Mouse (Mus musculus) forebrain, embryonic 12.5 days (tissue): ENCODE measurements around the gene Rslcan18. TPM values are rescaled to one million over a fixed set of nuclear protein-coding genes. Genes with fewer than 3 reads are reported as not detected.

Experiments
- ATAC-seq: fragments of 200-750 bp; cut with Nextera tagmentation; 2 replicates; pipeline ENCODE4 v1.8.0; 2017; ENCODE audit warnings: moderate TSS enrichment; ENCODE audit not compliant: low FRiP score
- H3K27ac ChIP-seq: fragments of 300-500 bp; sonication (generic); 2 replicates; pipeline ENCODE4 v1.5.1; 2016; ENCODE audit warnings: mild to moderate bottlenecking
- H3K27me3 ChIP-seq: fragments of 300-500 bp; sonication (generic); 2 replicates; pipeline ENCODE4 v1.6.1; 2016; ENCODE audit warnings: mild to moderate bottlenecking
- H3K36me3 ChIP-seq: fragments of 300-500 bp; sonication (generic); replicated peaks from 2 replicates; pipeline ENCODE4 v1.6.1; 2016; ENCODE audit warnings: mild to moderate bottlenecking
- H3K4me1 ChIP-seq: fragments of 300-500 bp; sonication (generic); 2 replicates; pipeline ENCODE4 v1.6.1; 2016
- H3K4me2 ChIP-seq: fragments of 300-500 bp; sonication (generic); 2 replicates; pipeline ENCODE4 v1.6.1; 2016; ENCODE audit warnings: mild to moderate bottlenecking, moderate library complexity
- H3K4me3 ChIP-seq: fragments of 300-500 bp; sonication (generic); replicated peaks from 2 replicates; pipeline ENCODE4 v1.5.1; 2016; ENCODE audit warnings: mild to moderate bottlenecking
- H3K9ac ChIP-seq: fragments of 300-500 bp; sonication (generic); 2 replicates; pipeline ENCODE4 v1.6.1; 2016; ENCODE audit warnings: mild to moderate bottlenecking
- H3K9me3 ChIP-seq: fragments of 300-500 bp; sonication (generic); 2 replicates; pipeline ENCODE4 v1.6.1; 2016
- WGBS: fragments of 180-500 bp; shearing (Covaris S2); methylation state at CpG from one replicate; pipeline ENCODE4 v1.1.7; 2016; 5-methylcytosine and 5-hydroxymethylcytosine counted together
- polyA plus RNA-seq: library from polyadenylated mRNA; unstranded; fragments of >200 nt; fragmentation: Nextera tagmentation; extraction: Ambion mirVana; gene quantifications from 2 replicates; pipeline ENCODE4 v1.2.1, GENCODE M21; 2016

Gene Rslcan18
- polyA plus RNA-seq, 1 experiment from 2014 or later: 0.19 TPM

DNA sequence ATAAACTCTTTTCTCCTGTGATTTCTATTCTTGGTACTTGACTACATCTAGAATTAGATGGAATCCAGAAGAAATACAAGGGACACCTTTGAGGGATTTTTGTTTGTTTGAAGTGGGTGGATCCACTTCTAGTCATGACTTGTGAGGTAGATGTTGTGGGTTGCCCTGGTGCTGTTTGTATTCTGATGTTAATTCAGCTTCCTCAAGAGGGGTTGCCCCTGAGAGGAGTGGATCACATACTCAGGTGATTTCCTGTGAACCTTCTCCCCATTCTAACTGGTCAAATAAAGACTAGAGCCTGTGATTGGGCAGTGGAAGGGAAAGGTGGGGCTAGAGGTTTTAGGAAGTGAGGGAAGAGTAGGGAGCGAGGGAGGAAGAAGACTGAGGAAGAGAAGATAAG is 34.1 kb downstream of the Rslcan18 start:
- Histone ChIP-seq H3K4me1 (peaks cover 3% of the 10 kb centered on the region), H3K9me3 (peaks cover 12% of the 10 kb centered on the region; the same call in 1 of the 2 replicates), H3K9ac (no peak overlapping the region), H3K27ac (no peak overlapping the region), H3K36me3 (peaks cover 21% of the 10 kb centered on the region), H3K4me3 (peak overlapping the region; percentile 67; the same call in 1 of the 2 replicates), H3K4me2 (peak overlapping the region; percentile 56), H3K27me3 (no peaks in the 10 kb centered on the region)
- WGBS: 82% methylated on average over 1 of the region's 1 CpGs
- no peak for ATAC-seq

DNA sequence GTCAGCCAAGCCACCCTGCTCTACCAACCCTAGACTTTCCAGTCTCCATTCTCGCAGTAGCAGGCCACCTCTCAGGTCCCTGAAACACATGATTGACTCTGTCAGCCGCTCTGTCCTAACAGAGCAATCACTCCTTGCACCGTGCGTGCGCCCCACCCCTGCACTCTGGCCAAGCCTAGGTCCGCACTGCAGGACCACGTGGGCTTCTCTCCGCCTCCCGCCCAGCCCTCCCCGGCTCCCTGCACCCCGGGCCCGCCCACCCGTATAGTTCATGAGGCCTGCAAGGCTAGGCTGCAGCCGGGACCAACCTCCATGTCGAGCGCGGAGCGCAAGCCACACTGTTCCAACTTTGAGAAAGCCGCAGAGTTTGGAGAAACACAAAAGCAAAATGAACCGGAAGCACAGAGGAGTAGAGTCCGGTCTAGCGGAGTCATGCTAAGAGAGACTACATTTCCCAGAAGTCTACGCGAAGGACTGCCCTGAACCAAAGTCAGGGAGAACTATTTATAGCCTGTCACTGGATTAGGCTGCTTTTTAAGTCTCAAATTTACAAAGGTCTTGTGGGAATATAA is 34.8 kb downstream of the Rslcan18 start:
- Histone ChIP-seq H3K4me1 (peaks cover 3% of the 10 kb centered on the region), H3K4me3 (peak overlapping the region; percentile 67), H3K9me3 (peaks cover 17% of the 10 kb centered on the region; the same call in 1 of the 2 replicates), H3K36me3 (peaks cover 23% of the 10 kb centered on the region), H3K9ac (peak overlapping the region; percentile 69), H3K27me3 (no peaks in the 10 kb centered on the region), H3K4me2 (peak overlapping the region; percentile 56), H3K27ac (peak overlapping the region; percentile 85)
- peak; percentile 98 for ATAC-seq
- WGBS: under 1% methylated on average over 24 of the region's 24 CpGs

DNA sequence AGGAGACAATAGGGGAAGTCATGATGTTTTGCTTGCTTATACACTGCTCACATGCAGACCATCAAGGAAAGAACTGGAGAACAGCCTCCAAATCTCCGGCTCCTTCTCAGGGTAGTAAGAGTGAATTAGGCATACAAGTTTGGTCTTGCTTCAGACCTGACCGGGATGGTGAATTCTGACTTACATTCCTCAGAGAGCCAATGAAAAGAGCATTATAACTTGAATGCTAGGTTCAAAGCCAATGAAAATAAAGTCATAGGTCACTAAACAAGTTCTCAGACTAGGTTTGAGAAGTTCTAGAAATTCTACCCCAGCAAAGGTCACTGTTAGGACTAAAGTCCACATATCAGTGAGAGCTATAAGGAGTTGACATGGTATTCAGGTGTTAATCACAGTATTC is 38.8 kb downstream of the Rslcan18 start:
- Histone ChIP-seq H3K36me3 (peaks cover 54% of the 10 kb centered on the region), H3K4me2 (no peak overlapping the region), H3K9ac (no peak overlapping the region), H3K4me1 (peaks cover 3% of the 10 kb centered on the region), H3K4me3 (no peak overlapping the region), H3K9me3 (peaks cover 43% of the 10 kb centered on the region), H3K27me3 (no peaks in the 10 kb centered on the region), H3K27ac (no peak overlapping the region)
- no peak for ATAC-seq
- 92% methylated on average over 2 of the region's 2 CpGs for WGBS

DNA sequence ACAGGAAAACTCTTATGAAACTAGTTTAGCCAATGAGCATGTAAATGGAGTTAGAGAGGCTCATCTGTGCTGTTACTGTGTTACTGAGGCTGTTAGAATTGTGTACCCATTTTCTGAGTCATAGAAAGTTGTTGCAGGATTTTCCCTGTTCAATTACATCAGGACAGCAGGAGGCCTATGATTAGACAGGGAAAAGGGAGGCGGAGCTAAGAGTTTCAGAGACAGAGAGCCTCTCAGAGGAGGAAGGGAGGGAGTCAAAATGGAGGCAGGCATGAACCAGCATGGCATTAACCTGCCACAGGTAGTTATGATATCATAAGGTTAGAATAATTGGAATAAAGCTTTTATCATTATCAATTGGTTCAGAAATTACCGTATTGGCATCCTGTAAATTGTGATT is 43.3 kb downstream of the Rslcan18 start:
- H3K27me3 ChIP-seq: no peaks in the 10 kb centered on the region
- peaks cover 56% of the 10 kb centered on the region for H3K9me3 ChIP-seq
- ATAC-seq: no peak
- H3K9ac ChIP-seq: no peak overlapping the region
- peaks cover 72% of the 10 kb centered on the region for H3K36me3 ChIP-seq
- no peaks in the 10 kb centered on the region for H3K4me1 ChIP-seq
- WGBS: 90% methylated on average over 2 of the region's 2 CpGs
- H3K4me2 ChIP-seq: no peak overlapping the region
- H3K27ac ChIP-seq: no peak overlapping the region
- H3K4me3 ChIP-seq: no peak overlapping the region

DNA sequence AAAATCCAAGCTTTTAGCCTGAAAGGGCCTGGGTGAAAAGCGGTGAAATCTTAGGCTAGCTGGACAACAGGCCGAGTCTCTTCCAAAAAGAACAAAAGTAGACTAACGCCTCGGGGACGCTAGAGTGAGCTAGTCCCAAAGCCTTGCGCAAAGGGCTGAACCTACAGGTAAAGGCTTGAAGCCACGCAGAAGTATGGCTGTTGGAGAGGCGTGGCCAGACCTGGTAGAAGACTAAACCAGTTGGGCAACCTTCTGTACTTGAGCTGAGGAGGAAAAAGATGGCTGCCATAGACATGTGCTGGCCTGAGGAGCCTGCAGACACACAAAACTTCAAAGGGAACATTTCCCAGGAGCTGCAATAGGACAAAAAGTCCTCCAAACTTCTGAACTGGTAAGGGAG is 50.7 kb downstream of the Rslcan18 start:
- no peak overlapping the region for H3K4me3 ChIP-seq
- peaks cover 16% of the 10 kb centered on the region for H3K9me3 ChIP-seq
- no peak overlapping the region for H3K9ac ChIP-seq
- no peaks in the 10 kb centered on the region for H3K27me3 ChIP-seq
- H3K36me3 ChIP-seq: peaks cover 28% of the 10 kb centered on the region
- H3K27ac ChIP-seq: no peak overlapping the region
- peaks cover 1% of the 10 kb centered on the region for H3K4me1 ChIP-seq
- WGBS: 86% methylated on average over 8 of the region's 8 CpGs
- ATAC-seq: no peak
- no peak overlapping the region for H3K4me2 ChIP-seq

DNA sequence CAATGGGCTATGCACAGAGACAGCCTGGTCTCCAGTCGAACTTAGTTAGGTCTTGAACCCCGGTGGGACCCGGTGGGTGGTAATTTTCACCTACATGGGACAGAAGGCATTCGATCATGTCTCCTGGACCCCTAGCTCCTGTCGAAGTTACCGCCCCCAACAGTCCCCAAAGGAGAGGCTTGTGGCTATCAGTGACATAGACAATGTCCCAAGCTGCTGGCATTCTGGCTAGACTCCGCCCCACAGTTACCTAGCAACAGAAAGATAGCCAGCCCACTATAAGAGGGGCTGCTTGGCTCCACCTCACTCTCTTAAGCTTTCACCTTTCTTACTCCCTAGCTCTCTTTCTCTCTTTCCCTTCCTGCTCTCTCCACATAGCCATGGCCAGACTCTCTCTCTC is 53.6 kb downstream of the Rslcan18 start:
- H3K9ac ChIP-seq: no peak overlapping the region
- H3K27ac ChIP-seq: no peak overlapping the region
- 59% methylated on average over 7 of the region's 7 CpGs for WGBS
- H3K4me1 ChIP-seq: peaks cover 6% of the 10 kb centered on the region
- no peak overlapping the region for H3K4me3 ChIP-seq
- peaks cover 5% of the 10 kb centered on the region for H3K9me3 ChIP-seq
- peaks cover 4% of the 10 kb centered on the region; the same call in 1 of the 2 replicates for H3K36me3 ChIP-seq
- no peak overlapping the region for H3K4me2 ChIP-seq
- no peak for ATAC-seq
- no peaks in the 10 kb centered on the region for H3K27me3 ChIP-seq

DNA sequence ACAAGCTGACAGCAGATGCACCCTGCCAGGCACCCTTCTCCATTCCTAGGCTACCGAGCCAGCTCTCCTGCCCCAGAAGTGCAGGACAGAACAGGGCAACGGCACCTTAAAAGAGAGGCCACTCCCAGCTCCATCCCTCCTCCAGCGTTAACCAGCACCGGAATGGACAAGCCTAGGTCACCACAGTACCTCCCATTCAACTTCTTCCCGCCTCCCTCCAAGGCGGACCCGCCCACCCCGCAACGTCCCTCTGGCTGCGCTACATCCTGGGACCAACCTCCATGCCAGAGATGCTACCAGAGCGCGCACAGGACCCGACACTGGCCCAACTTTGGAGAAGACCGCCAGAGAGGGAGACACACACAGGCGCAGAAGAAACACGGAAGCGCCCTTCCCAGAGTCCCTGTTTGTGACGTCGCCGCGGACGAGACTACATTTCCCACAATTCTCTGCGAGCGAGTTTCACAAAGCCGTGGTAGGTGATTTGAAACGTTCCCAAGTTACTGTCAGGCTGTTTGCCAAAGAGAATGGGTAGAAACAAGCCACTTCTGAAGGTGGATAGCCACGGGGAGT is 55.2 kb downstream of the Rslcan18 start, which contains the start of gene Zfp712:
TSS of gene Zfp712 (minus strand) at position 385 of the 573 bp plus-strand sequence.
- peak; percentile 94 for ATAC-seq
- Histone ChIP-seq H3K4me2 (peak within 1 kb of the TSS; percentile 75), H3K9me3 (peaks cover 8% of the 10 kb centered on the region; the same call in 1 of the 2 replicates), H3K27ac (peak within 1 kb of the TSS; percentile 85), H3K9ac (peak within 1 kb of the TSS; percentile 72), H3K36me3 (no peaks in the 10 kb centered on the region), H3K27me3 (no peaks in the 10 kb centered on the region), H3K4me1 (peaks cover 6% of the 10 kb centered on the region), H3K4me3 (peak within 1 kb of the TSS; percentile 74)
- WGBS: under 1% methylated on average over 27 of the region's 27 CpGs

DNA sequence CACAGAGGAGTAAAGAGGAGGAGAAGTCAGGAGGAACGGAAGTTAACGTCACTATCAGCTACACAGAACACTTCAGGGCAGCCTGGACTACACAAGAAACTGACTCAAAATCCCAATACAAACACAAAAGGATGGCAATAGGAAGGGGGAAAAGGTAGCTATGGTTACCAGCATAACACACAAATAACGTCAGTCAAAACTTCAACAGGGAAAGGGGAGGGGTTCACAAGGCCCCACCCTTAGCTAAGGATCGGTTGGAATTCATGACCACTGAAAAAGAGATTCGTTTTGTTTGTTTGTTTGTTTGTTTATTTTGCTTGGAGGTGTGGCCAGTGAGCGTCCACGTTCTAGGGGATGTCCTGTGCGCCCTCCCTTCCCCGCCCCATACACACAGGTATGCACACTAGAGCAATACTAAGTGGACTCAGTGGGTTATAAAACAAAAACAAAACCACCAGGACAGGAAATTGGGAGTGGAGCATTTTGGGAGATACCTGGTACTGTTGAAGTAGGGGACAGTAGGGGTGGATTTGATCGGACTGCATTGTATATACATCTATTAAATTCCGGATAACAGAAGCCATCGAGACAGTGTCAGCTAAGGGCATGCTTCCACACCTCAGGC is 55.8 kb downstream of the Rslcan18 start:
- H3K9ac ChIP-seq: peak overlapping the region; percentile 72
- H3K27ac ChIP-seq: peak overlapping the region; percentile 85; the same call in 1 of the 2 replicates
- no peaks in the 10 kb centered on the region for H3K36me3 ChIP-seq
- H3K4me3 ChIP-seq: peak overlapping the region; percentile 74
- peaks cover 6% of the 10 kb centered on the region for H3K4me1 ChIP-seq
- 3% methylated on average over 12 of the region's 12 CpGs for WGBS
- H3K27me3 ChIP-seq: no peaks in the 10 kb centered on the region
- peak overlapping the region; percentile 75 for H3K4me2 ChIP-seq
- H3K9me3 ChIP-seq: peaks cover 10% of the 10 kb centered on the region; the same call in 1 of the 2 replicates
- peak; percentile 67 for ATAC-seq

Other genes with a start within 250 kb of the Rslcan18 start
- 1.5 and 1.8 TPM in 2 replicates for gene Gm10767, start 211.3 kb downstream of the Rslcan18 start, polyA plus RNA-seq
- 5.7 and 6.2 TPM in 2 replicates for gene Zfp712, start 55.1 kb downstream of the Rslcan18 start, polyA plus RNA-seq
- 9.4 and 10.0 TPM in 2 replicates for gene Zfp708, start 18.3 kb downstream of the Rslcan18 start, polyA plus RNA-seq
- 2.3 and 2.4 TPM in 2 replicates for gene Gm28557, start 7.7 kb downstream of the Rslcan18 start, polyA plus RNA-seq
- gene Zfp759, start 5.4 kb upstream of the Rslcan18 start, polyA plus RNA-seq: 2.2 and 2.9 TPM in 2 replicates
- 4.4 and 5.1 TPM in 2 replicates for gene Rsl1, start 56.9 kb upstream of the Rslcan18 start, polyA plus RNA-seq
- 1.3 and 1.4 TPM in 2 replicates for gene Zfp455, start 78.2 kb upstream of the Rslcan18 start, polyA plus RNA-seq
- 2.8 and 3.4 TPM in 2 replicates for gene Zfp458, start 162.2 kb upstream of the Rslcan18 start, polyA plus RNA-seq
- 0.65 and 1.1 TPM in 2 replicates for gene Zfp457, start 190.2 kb upstream of the Rslcan18 start, polyA plus RNA-seq
- 1.6 and 2.2 TPM in 2 replicates for gene Zfp595, start 216.3 kb upstream of the Rslcan18 start, polyA plus RNA-seq
- not detected in 2 replicates for gene Gm28044, start 244.3 kb upstream of the Rslcan18 start, polyA plus RNA-seq
- 0.87 and 0.94 TPM in 2 replicates for gene Zfp953, start 244.3 kb upstream of the Rslcan18 start, polyA plus RNA-seq